Mouse (Mus musculus) heart, adult 11 months (tissue): ENCODE measurements around the gene Spata5.

Experiments
- DNase-seq: peaks from one replicate; pipeline ENCODE4 v3.0.0; 2022

Gene Spata5

DNA sequence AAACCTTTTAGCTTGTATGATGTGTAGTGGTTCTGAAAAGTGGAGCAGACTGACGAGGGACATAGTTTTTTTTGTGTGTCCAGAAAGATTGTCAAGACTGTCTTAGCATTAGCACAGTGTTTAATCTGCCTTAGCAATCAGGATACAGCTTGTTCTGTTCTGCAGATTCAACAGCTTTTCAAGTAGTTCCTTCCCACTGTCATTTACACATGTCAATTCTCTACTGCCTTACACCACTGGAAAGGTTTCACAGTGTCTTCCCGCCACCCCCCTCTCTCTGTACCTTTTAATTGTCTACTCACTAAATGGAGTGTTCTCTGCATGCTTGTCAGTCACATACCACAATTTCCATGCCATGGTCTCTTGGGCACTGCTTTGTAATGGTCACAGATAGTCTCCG is 1.5 kb downstream of the Spata5 start:
- peak; percentile 16 for DNase-seq

GRCm38 (mm10) chr3:37426069-37426468 is 6.4 kb downstream of the Spata5 start:
- no peak for DNase-seq

DNA sequence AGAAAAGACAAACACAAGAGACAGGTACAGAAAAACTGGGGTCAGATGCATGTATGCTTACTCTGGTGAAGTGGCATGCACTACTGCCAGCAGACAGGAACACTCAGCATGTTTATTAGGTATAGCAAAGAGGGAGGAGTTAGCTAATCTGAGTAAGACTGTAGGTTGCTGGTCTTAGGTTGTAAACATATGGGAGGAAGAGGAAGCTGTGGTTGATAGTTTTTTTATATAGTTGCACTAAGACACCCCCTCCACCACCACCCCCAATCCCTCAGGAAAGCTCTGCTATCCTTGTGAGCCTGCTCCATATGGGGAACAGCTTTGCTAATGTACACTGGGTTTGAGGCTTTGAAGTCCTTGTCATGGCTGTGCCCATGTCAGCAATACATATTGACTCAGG is 10.7 kb downstream of the Spata5 start:
- peak; percentile 64 for DNase-seq

GRCm38 (mm10) chr3:37439770-37440169 is 20.1 kb downstream of the Spata5 start:
- no peak for DNase-seq

GRCm38 (mm10) chr3:37443409-37443808 is 23.7 kb downstream of the Spata5 start:
- DNase-seq = no peak

- DNase-seq = no peak
Observed at GRCm38 (mm10) chr3:37455992-37456391, 36.3 kb downstream of the Spata5 start.

DNA sequence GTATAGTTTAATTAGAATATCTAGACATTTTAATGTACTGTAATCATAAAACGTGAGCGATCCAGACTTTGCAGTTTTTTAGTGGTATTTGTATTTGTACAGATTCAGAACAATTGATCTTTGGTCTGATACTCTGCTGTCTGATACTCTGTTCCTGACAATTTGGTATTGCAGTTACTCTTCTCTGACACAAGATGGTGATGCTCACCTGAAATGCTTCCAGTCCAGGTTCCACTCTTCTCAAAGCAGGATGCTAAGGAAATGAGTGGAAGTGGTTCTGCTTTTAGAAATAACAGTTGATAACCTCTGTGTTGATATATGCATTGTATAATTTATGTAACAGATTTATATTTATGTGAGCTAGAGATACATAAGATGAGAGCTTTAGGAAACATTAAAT is 48.5 kb downstream of the Spata5 start:
- DNase-seq = no peak

GRCm38 (mm10) chr3:37469353-37469752 is 49.7 kb downstream of the Spata5 start:
- no peak for DNase-seq

DNA sequence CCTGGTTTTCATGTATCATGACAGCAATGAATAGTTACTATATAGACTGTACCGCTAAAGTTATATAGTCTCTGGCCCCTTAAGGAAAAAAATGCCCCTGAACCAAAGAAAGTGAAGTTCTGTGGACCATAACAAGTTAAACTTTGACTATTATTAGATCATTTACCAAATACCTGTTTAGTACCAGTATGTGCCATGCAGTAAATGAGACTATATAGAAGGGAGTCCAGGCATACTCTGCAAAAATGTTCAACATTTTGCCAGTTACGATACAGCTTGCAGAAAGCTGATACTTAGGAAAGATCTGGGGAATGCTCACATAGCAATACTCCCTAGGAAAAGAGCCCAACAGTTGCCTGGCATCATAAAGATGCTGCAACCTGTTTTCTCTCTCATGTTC is 51.2 kb downstream of the Spata5 start:
- no peak for DNase-seq

DNA sequence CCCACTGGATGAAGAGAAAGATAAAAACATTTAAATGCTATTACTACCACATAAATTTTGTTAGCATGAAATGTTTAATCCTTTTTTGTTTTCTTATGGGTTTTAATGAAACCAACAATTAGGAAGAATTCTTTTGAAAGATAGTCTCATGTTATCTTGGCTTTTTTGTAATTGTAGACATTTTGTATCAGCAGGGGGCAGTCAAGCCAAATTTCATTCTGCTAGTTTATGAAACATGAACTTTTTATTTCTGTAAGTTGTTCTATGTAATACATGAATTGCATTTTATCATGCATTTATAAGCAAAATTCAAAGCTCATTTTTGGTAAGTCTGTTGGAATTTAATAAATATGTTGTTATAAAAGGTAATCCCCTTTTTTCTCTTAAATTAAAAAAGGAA is 52.8 kb downstream of the Spata5 start:
- DNase-seq = no peak

DNA sequence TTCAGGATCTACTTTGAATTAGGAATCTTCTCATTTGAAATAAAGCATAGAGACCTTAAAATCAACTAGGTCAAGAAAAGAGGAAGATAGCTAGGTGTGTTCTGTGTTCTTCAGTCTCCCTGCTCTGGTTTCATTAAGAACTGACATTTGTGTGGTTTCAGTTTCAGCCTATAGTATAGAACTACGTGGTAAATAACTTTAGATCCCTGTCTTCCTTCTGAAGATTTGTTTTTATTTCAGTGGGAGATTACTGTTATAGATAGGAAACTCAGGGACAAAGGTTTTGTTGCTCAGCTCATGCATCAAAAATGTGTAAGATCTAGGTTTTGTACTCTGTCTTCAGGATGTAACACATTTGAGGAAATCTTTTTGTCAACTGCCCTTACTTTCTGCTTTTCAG is 56.8 kb downstream of the Spata5 start:
- DNase-seq = no peak

DNA sequence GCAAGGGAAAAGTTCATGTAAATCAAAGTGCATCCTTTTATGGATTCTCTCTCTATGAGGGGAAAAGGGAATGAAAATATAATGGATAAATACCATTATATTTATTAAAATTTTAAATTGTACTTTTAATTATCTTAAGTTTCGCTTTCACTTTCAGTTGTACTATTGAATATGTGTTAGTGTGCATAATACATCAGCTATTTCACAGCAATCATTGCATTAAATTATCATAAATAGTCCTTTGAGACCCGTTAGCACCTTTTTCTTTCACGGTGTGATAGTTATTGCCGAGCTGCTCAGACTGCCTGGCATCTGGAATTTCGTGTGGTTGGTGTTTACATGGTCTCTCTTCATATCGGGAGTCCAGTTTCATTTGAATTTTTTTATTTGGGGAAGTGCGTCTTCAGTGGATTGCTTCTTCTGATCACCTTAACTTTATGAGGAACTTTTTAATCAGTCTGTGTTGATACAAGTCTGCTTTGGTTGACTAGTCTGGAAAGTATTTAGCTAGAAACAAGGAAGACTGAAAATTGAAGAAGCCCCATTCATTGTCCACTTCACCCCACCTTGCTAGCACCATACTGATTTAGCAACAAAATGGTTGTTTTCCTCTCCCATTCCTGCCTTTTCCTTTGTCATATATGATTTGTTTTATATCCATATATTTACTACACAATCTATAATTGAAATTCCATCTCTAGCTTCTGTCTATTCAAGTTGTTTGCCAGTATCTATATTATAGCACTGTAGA is 57.9 kb downstream of the Spata5 start:
- DNase-seq = no peak

DNA sequence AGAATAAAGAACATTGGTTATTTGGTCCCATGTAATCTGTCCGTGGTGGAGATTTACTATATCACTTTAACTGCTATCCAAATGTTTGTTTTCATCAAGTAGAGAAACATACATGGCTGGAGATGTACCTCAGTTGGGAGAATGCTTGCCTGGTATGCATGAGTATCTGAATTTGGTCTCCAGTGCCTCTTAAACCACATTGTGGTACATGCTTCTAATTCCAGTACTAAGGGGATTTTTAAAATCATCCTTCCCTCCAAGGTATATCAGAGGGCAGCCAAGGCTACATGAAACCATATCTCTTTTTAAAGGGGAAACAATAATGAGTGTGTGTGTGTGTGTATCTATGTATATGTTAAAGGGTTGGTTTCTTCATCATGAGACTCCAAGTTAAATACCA is 60.1 kb downstream of the Spata5 start:
- DNase-seq = no peak

DNA sequence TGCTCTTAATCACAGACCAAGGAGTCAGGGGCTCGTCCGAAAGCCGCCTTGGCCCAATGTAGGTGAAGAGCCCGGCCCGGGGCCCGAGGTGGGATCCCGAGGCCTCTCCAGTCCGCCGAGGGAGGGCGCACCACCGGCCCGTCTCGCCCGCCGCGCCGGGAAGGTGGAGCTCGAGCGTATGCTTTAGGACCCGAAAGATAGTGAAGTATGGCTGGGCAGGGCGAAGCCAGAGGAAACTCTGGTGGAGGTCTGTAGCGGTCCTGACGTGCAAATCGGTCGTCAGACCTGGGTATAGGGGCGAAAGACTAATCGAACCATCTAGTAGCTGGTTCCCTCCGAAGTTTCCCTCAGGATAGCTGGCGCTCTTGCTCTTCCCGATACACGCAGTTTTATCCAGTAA is 61.6 kb downstream of the Spata5 start:
- peak; percentile 56 for DNase-seq

DNA sequence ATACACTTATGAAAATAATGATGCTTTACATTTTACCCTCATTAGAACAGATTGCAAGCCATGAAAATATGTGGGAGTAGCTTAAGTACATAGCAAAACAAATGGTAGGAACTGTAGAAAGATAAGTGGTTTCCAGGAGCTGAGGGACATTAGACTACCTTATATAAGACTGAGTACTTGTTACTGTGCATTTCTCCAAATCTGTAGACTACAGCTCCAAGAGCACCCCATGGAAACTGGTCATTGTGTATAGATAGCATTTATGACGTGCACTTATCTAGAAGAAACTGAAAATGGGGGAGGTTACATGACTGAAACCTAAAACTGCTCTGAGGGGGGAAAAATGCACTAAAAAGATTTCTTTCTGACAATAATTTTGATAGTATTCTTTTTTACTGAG is 63.0 kb downstream of the Spata5 start:
- no peak for DNase-seq

DNA sequence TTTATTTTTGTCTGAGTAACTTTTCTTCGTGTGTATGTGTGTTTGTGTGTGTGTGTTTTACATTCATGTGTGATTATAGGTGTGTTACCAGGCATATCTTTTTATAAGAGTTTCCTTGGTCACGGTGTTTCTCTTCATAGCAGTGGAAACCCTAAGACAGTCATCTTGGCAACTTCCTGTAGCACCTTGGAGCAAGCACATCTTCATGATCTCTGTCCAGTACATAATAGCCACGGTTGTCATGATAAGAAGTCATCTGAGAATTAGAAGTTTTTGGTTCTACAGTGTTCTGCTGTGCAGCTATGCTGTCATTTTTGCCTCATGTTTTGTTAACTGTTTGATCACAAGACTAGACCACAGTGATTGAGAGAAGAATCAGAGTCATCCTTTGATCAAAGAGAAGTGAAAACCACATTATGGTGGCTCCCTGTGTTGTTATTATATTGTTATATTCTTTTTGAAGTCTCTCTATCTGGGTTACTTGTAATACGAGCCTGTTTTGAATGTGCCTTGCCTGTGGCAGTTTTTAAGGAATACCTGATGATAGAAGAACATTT is 64.1 kb downstream of the Spata5 start:
- no peak for DNase-seq

- no peak for DNase-seq
Observed at GRCm38 (mm10) chr3:37487639-37488038, 67.9 kb downstream of the Spata5 start.

DNA sequence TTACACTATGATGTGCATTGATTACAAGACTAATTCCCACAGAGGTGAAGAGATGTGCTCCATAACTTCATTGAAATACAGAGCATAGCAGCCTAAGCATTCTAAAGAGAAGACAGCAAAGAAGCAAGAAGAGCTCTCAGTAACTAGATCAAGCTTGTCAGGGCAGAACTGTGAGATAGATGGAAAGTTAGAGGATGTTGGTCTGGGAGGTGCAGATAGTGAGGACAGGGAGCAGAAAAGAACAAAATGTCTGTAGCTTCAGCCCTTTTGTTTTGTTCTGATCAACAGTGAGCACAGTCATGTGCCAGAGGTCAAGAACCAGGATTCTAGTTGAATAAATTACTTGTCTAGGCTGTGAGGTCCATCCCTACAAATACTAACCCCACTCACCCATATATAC is 68.5 kb downstream of the Spata5 start:
- DNase-seq = no peak

GRCm38 (mm10) chr3:37490025-37490424 is 70.3 kb downstream of the Spata5 start:
- no peak for DNase-seq

DNA sequence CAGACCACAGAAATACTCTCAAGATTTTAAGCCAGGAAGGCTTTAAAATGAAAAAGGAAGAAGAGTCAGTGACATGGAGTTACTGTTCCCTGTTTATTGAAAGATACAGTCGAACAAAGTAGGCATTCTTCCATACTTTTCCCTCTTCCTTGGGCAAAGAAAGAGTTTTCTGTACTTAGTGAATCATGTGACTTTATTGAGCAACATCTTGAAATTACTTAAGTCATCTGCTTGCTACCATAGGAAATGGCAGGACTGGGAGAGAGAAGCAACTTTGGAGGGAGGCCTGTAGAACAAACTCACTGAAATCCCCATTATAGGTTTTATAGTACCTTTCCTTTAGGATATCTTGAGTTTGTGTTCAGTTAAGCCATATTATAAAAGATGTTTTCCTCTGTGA is 81.2 kb downstream of the Spata5 start:
- no peak for DNase-seq

GRCm38 (mm10) chr3:37502552-37502951 is 82.9 kb downstream of the Spata5 start:
- DNase-seq = peak; percentile 50

GRCm38 (mm10) chr3:37503846-37504245 is 84.2 kb downstream of the Spata5 start:
- DNase-seq = no peak

GRCm38 (mm10) chr3:37510055-37511032 is 90.6 kb downstream of the Spata5 start:
- DNase-seq = no peak

DNA sequence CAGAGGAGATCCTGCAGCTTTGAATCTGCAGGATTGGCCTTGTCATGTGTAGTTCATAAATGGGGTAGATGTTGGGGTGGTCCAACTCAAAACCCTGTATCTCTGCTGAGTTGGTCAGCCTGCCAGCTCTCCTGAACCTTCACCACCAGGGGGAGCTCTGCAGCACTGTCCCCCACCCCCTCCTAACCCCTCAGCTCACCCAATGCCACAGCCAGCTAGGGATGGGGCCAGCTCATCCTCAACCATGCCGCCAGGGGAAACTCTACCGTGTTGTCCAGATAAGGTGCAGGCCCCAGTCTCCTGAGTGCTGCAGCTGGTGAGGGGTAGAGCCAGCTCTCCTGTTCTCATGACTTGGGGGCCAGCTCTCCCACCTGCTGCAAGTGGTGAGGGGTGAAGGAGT is 95.8 kb downstream of the Spata5 start:
- DNase-seq = peak; percentile 91
